Mouse (Mus musculus) midbrain, embryonic 10.5 days (tissue): Measurements from ENCODE around the gene Slc4a1. TPM values are rescaled to one million over a fixed set of nuclear protein-coding genes. Genes with fewer than 3 reads are reported as not detected.

Experiments used
- DNase-seq: peaks from one replicate; pipeline ENCODE4 v3.0.0-alpha.2; 2017; ENCODE audit warnings: low spot score
- H3K27ac ChIP-seq: fragments of 300-500 bp; sonication (generic); replicated peaks from 2 replicates; pipeline ENCODE4 v1.5.1; 2016; ENCODE audit warnings: mild to moderate bottlenecking
- H3K27me3 ChIP-seq: fragments of 300-500 bp; sonication (generic); 2 replicates; pipeline ENCODE4 v1.6.1; 2016; ENCODE audit warnings: low read depth, mild to moderate bottlenecking; ENCODE audit not compliant: poor library complexity, severe bottlenecking
- H3K36me3 ChIP-seq: fragments of 300-500 bp; sonication (generic); 2 replicates; pipeline ENCODE4 v1.6.1; 2016; ENCODE audit warnings: mild to moderate bottlenecking, moderate library complexity
- H3K4me1 ChIP-seq: fragments of 300-500 bp; sonication (generic); 2 replicates; pipeline ENCODE4 v1.6.1; 2016
- H3K4me3 ChIP-seq: fragments of 300-500 bp; sonication (generic); 2 replicates; pipeline ENCODE4 v1.5.1; 2016; ENCODE audit warnings: mild to moderate bottlenecking, moderate library complexity
- H3K9me3 ChIP-seq: fragments of 300-500 bp; sonication (generic); replicated peaks from 2 replicates; pipeline ENCODE4 v1.6.1; 2016; ENCODE audit warnings: mild to moderate bottlenecking
- WGBS: fragments of 180-500 bp; shearing (Covaris S2); methylation state at CpG from one replicate; pipeline ENCODE4 v1.1.7; 2016; 5-methylcytosine and 5-hydroxymethylcytosine counted together
- polyA plus RNA-seq: library from polyadenylated mRNA; unstranded; fragments of >200 nt; fragmentation: Nextera tagmentation; extraction: Ambion mirVana; gene quantifications from 2 replicates; pipeline ENCODE4 v1.2.1, GENCODE M21; 2016

Slc4a1 gene
- polyA plus RNA-seq, 1 experiment from 2014 or later: 33.9 TPM

GRCm38 (mm10) chr11:102381341-102382100 lies 15.5 kb upstream of the Slc4a1 start:
- WGBS: 52% methylated on average over 4 of the region's 4 CpGs
- H3K4me3 ChIP-seq: no peak overlapping the region
- peaks cover 2% of the 10 kb centered on the region for H3K4me1 ChIP-seq
- H3K9me3 ChIP-seq: no peaks in the 10 kb centered on the region; the same call in 1 of the 2 replicates
- no peak for DNase-seq
- H3K27me3 ChIP-seq: 0 out of 2 replicates have a peak, but pooled peaks cover 2% of the 10 kb centered on the region
- H3K27ac ChIP-seq: no peak overlapping the region
- no peaks in the 10 kb centered on the region for H3K36me3 ChIP-seq

- Histone ChIP-seq H3K9me3 (no peaks in the 10 kb centered on the region; the same call in 1 of the 2 replicates), H3K36me3 (no peaks in the 10 kb centered on the region), H3K27me3 (peaks cover 6% of the 10 kb centered on the region; the same call in 1 of the 2 replicates), H3K27ac (no peak overlapping the region), H3K4me1 (peaks cover 17% of the 10 kb centered on the region), H3K4me3 (no peak overlapping the region)
- no peak for DNase-seq
- 85% methylated on average over 5 of the region's 5 CpGs for WGBS
Measured at GRCm38 (mm10) chr11:102380091-102380490, 14.1 kb upstream of the Slc4a1 start.

- 63% methylated on average over 12 of the region's 12 CpGs for WGBS
- Histone ChIP-seq H3K36me3 (no peaks in the 10 kb centered on the region), H3K4me3 (no peak overlapping the region), H3K4me1 (peaks cover 29% of the 10 kb centered on the region), H3K27me3 (peaks cover 33% of the 10 kb centered on the region), H3K27ac (no peak overlapping the region), H3K9me3 (no peaks in the 10 kb centered on the region; the same call in 1 of the 2 replicates)
- DNase-seq: no peak
Measured at GRCm38 (mm10) chr11:102377186-102377585, 11.2 kb upstream of the Slc4a1 start.

- H3K27me3 ChIP-seq: peaks cover 36% of the 10 kb centered on the region
- H3K9me3 ChIP-seq: no peaks in the 10 kb centered on the region; the same call in 1 of the 2 replicates
- H3K27ac ChIP-seq: peak overlapping the region; percentile 82
- H3K4me1 ChIP-seq: peaks cover 29% of the 10 kb centered on the region
- WGBS: 8% methylated on average over 8 of the region's 8 CpGs
- no peaks in the 10 kb centered on the region for H3K36me3 ChIP-seq
- H3K4me3 ChIP-seq: peak overlapping the region; percentile 48
- no peak for DNase-seq
Measured at GRCm38 (mm10) chr11:102376196-102376835, 10.3 kb upstream of the Slc4a1 start.

GRCm38 (mm10) chr11:102375196-102376173 lies 9.5 kb upstream of the Slc4a1 start:
- H3K27me3 ChIP-seq: peaks cover 36% of the 10 kb centered on the region
- peak overlapping the region; percentile 48 for H3K4me3 ChIP-seq
- peak overlapping the region; percentile 82 for H3K27ac ChIP-seq
- DNase-seq: peak; percentile 63
- H3K4me1 ChIP-seq: peaks cover 29% of the 10 kb centered on the region
- H3K36me3 ChIP-seq: no peaks in the 10 kb centered on the region
- no peaks in the 10 kb centered on the region; the same call in 1 of the 2 replicates for H3K9me3 ChIP-seq
- WGBS: 4% methylated on average over 23 of the region's 23 CpGs

- no peak for DNase-seq
- Histone ChIP-seq H3K27ac (no peak overlapping the region), H3K4me1 (peaks cover 35% of the 10 kb centered on the region), H3K27me3 (peaks cover 36% of the 10 kb centered on the region), H3K9me3 (no peaks in the 10 kb centered on the region; the same call in 1 of the 2 replicates), H3K4me3 (no peak overlapping the region), H3K36me3 (no peaks in the 10 kb centered on the region)
- 74% methylated on average over 7 of the region's 7 CpGs for WGBS
Measured at GRCm38 (mm10) chr11:102374108-102374725, 8.2 kb upstream of the Slc4a1 start.

- Histone ChIP-seq H3K4me1 (peaks cover 35% of the 10 kb centered on the region), H3K9me3 (no peaks in the 10 kb centered on the region; the same call in 1 of the 2 replicates), H3K36me3 (no peaks in the 10 kb centered on the region), H3K27ac (0 out of 2 replicates have a peak overlapping the region, but pooled peaks have one; percentile 19), H3K4me3 (no peak overlapping the region), H3K27me3 (peaks cover 36% of the 10 kb centered on the region)
- DNase-seq: no peak
- 23% methylated on average over 2 of the region's 2 CpGs for WGBS
Measured at GRCm38 (mm10) chr11:102373646-102374045, 7.6 kb upstream of the Slc4a1 start.

GRCm38 (mm10) chr11:102372936-102373335 lies 6.9 kb upstream of the Slc4a1 start:
- peak overlapping the region; percentile 19; the same call in 1 of the 2 replicates for H3K27ac ChIP-seq
- DNase-seq: no peak
- peaks cover 35% of the 10 kb centered on the region for H3K4me1 ChIP-seq
- 43% methylated on average over 14 of the region's 14 CpGs for WGBS
- H3K36me3 ChIP-seq: no peaks in the 10 kb centered on the region
- H3K4me3 ChIP-seq: no peak overlapping the region
- H3K9me3 ChIP-seq: no peaks in the 10 kb centered on the region
- peaks cover 36% of the 10 kb centered on the region for H3K27me3 ChIP-seq

GRCm38 (mm10) chr11:102371926-102372685 lies 6.1 kb upstream of the Slc4a1 start:
- Histone ChIP-seq H3K4me1 (peaks cover 38% of the 10 kb centered on the region), H3K27ac (peak overlapping the region; percentile 19; the same call in 1 of the 2 replicates), H3K27me3 (peaks cover 36% of the 10 kb centered on the region), H3K36me3 (no peaks in the 10 kb centered on the region), H3K9me3 (no peaks in the 10 kb centered on the region), H3K4me3 (no peak overlapping the region)
- DNase-seq: no peak
- 91% methylated on average over 12 of the region's 12 CpGs for WGBS

- H3K4me3 ChIP-seq: no peak overlapping the region
Measured at GRCm38 (mm10) chr11:102370285-102370684, 4.3 kb upstream of the Slc4a1 start.

GRCm38 (mm10) chr11:102369263-102369662 lies 3.3 kb upstream of the Slc4a1 start:
- no peak for DNase-seq
- Histone ChIP-seq H3K27me3 (peaks cover 24% of the 10 kb centered on the region), H3K4me1 (peaks cover 22% of the 10 kb centered on the region; the same call in 1 of the 2 replicates), H3K4me3 (no peak overlapping the region), H3K36me3 (no peaks in the 10 kb centered on the region), H3K9me3 (no peaks in the 10 kb centered on the region), H3K27ac (no peak overlapping the region)
- 70% methylated on average over 4 of the region's 4 CpGs for WGBS

More at GRCm38 (mm10) chr11:102370285-102370684, 4.3 kb upstream of the Slc4a1 start:
- Histone ChIP-seq H3K9me3 (no peaks in the 10 kb centered on the region), H3K36me3 (no peaks in the 10 kb centered on the region), H3K4me1 (peaks cover 28% of the 10 kb centered on the region), H3K27ac (no peak overlapping the region), H3K27me3 (peaks cover 32% of the 10 kb centered on the region)
- 63% methylated on average over 7 of the region's 7 CpGs for WGBS
- DNase-seq: no peak
